Mouse (Mus musculus): Measurements from ENCODE around the gene Med12l. TPM values are rescaled to one million over a fixed set of nuclear protein-coding genes. Genes with fewer than 3 reads are reported as not detected.

The Med12l gene
- total and polyA plus RNA-seq, 3 experiments: 0.93 to 2.0 (median 1.5) TPM

DNA sequence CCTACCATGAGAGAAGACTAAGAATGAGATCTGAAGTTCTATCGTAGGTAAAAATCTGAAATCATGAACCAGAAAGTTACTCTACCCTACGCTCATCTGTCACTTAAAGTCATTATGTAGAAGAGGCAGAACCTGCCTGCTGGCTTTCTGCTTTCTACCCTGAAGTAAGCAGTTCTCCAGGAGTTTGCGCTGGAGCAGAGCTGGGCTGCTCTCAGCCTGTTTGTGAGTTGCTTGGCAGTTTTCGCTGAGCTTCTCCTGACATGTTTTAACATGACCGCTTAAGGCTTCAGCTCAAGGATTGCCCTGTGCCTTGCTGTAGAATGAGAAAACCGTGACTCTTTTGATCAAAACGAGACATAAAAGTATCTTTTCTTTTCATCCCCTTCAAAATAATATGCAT, 188.5 kb downstream of the Med12l start:
- TF ChIP-seq BHLHE40 (IDR thresholded peaks at IDR 0.05; ENCODE audit: low read depth, low read length): no peak
- TF ChIP-seq POLR2A (IDR thresholded peaks at IDR 0.05; ENCODE audit: low read depth, low read length): no peak
- no peak for TF ChIP-seq GABPA (IDR thresholded peaks at IDR 0.05; ENCODE audit: insufficient replicate concordance, low read depth, low read length)
- no peak for TF ChIP-seq MYC (IDR thresholded peaks at IDR 0.05; ENCODE audit: low read depth, low read length)
- TF ChIP-seq RAD21 (IDR thresholded peaks at IDR 0.05; ENCODE audit: low read depth, low read length): no peak
- no peak for TF ChIP-seq MAFK (IDR thresholded peaks at IDR 0.05; ENCODE audit: insufficient replicate concordance, low read length)
- no peak for TF ChIP-seq JUND (conservative IDR thresholded peaks at IDR 0.05; ENCODE audit: low read depth, low read length)
- TF ChIP-seq E2F4 (IDR thresholded peaks at IDR 0.05; ENCODE audit: insufficient replicate concordance, low read depth, low read length): no peak
- no peak for TF ChIP-seq PAX5 (IDR thresholded peaks at IDR 0.05; ENCODE audit: low read length)
- no peak for TF ChIP-seq UBTF (IDR thresholded peaks at IDR 0.05; ENCODE audit: low read depth, low read length)
- TF ChIP-seq NRF1 (IDR thresholded peaks at IDR 0.05; ENCODE audit: low read depth, low read length): no peak
- no peak for TF ChIP-seq ZKSCAN1 (IDR thresholded peaks at IDR 0.05; ENCODE audit: borderline replicate concordance, low read depth, low read length)
- TF ChIP-seq IRF4 (IDR thresholded peaks at IDR 0.05; ENCODE audit: low read depth, low read length): no peak
- H3K79me2 ChIP-seq (replicated peaks; ENCODE audit: control insufficient read depth, extremely low read depth, insufficient read depth, poor library complexity, severe bottlenecking): no peaks in the 10 kb centered on the region
- no peak overlapping the region for H3K4me3 ChIP-seq (replicated peaks in 1 of 3; ENCODE audit: low read depth in 2 of 3, low read length in 2 of 3, poor library complexity in 1 of 3)
- no peak overlapping the region for H3K4me2 ChIP-seq (ENCODE audit: insufficient read depth, low read depth, poor library complexity, severe bottlenecking)
- no peaks in the 10 kb centered on the region for H3K27me3 ChIP-seq (replicated peaks)
- in situ Hi-C loops (cut with MboI; ENCODE audit: low pct_ligation_motif_present, low pct_unique_long_range_greater_than_20kb, low sequenced_read_pairs) (no loop called here), dilution Hi-C loops (cut with MboI; ENCODE audit: extremely low pct_ligation_motif_present, extremely low pct_unique_long_range_greater_than_20kb, low sequenced_read_pairs) (no loop called here)
- no peaks in the 10 kb centered on the region for H3K36me3 ChIP-seq (replicated peaks in 1 of 2; ENCODE audit: control insufficient read depth in 1 of 2, insufficient read depth in 1 of 2, low read length in 1 of 2)
- DNase-seq (ENCODE audit: extremely low read depth): no peak
- no peaks in the 10 kb centered on the region for H3K9me3 ChIP-seq (replicated peaks; ENCODE audit: low read length)
- H3K9ac ChIP-seq (ENCODE audit: insufficient read depth, low read depth): no peak overlapping the region
- H3K27ac ChIP-seq (ENCODE audit: insufficient read depth, low read depth): no peak overlapping the region
- no peaks in the 10 kb centered on the region for H3K4me1 ChIP-seq (ENCODE audit: control insufficient read depth in 1 of 2, insufficient read depth in 2 of 2)

DNA sequence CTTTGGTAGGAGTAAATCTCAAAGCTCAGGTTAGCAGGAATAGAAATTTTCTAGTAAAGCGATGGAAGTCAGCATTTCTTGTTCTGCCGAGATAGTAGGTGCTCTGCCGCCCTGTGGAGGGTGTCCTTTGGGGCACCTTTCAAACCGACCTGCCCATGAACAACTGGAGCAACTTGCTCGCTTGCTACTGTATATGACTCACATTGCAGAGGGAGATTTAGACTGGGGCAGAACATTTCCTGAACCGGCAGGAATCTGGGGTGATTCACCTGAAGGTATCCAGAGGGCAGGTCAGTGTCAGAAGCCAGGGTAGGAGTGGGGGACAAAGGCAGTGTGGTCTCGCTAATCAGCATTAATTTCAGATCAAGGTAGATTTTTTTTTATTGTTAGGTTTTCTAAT, 189.3 kb downstream of the Med12l start, which contains the start of gene Gpr87:
Gene Gpr87 (minus strand): TSS at position 167 of the 400 bp plus-strand sequence.
- Histone ChIP-seq H3K4me2 (ENCODE audit: insufficient read depth, low read depth, poor library complexity, severe bottlenecking) (no peak within 1 kb of the TSS), H3K9ac (ENCODE audit: insufficient read depth, low read depth) (no peak within 1 kb of the TSS), H3K27me3 (replicated peaks) (no peaks in the 10 kb centered on the region), H3K4me1 (ENCODE audit: control insufficient read depth in 1 of 2, insufficient read depth in 2 of 2) (no peaks in the 10 kb centered on the region), H3K9me3 (replicated peaks; ENCODE audit: low read length) (no peaks in the 10 kb centered on the region), H3K79me2 (replicated peaks; ENCODE audit: control insufficient read depth, extremely low read depth, insufficient read depth, poor library complexity, severe bottlenecking) (no peaks in the 10 kb centered on the region), H3K36me3 (replicated peaks in 1 of 2; ENCODE audit: control insufficient read depth in 1 of 2, insufficient read depth in 1 of 2, low read length in 1 of 2) (no peaks in the 10 kb centered on the region), H3K4me3 (replicated peaks in 1 of 3; ENCODE audit: low read depth in 2 of 3, low read length in 2 of 3, poor library complexity in 1 of 3) (no peak within 1 kb of the TSS), H3K27ac (ENCODE audit: insufficient read depth, low read depth) (no peak within 1 kb of the TSS)
- in situ Hi-C loops (cut with MboI; ENCODE audit: low pct_ligation_motif_present, low pct_unique_long_range_greater_than_20kb, low sequenced_read_pairs): no loop called here
- dilution Hi-C loops (cut with MboI; ENCODE audit: extremely low pct_ligation_motif_present, extremely low pct_unique_long_range_greater_than_20kb, low sequenced_read_pairs): no loop called here
- TF ChIP-seq MYC (IDR thresholded peaks at IDR 0.05; ENCODE audit: low read depth, low read length): no peak
- TF ChIP-seq SMC3 (IDR thresholded peaks at IDR 0.05; ENCODE audit: low read depth, low read length): no peak
- no peak for TF ChIP-seq ELF1 (IDR thresholded peaks at IDR 0.05; ENCODE audit: low read depth, low read length)
- no peak for TF ChIP-seq CTCF (conservative IDR thresholded peaks at IDR 0.05 in 1 of 2, IDR thresholded peaks at IDR 0.05 in 1 of 2; ENCODE audit: low read depth in 2 of 2, low read length in 2 of 2)
- no peak for TF ChIP-seq GABPA (IDR thresholded peaks at IDR 0.05; ENCODE audit: insufficient replicate concordance, low read depth, low read length)
- TF ChIP-seq JUN (IDR thresholded peaks at IDR 0.05; ENCODE audit: insufficient read depth, low read depth, low read length): no peak
- TF ChIP-seq HCFC1 (IDR thresholded peaks at IDR 0.05; ENCODE audit: low read depth, low read length): no peak
- no peak for TF ChIP-seq ETS1 (conservative IDR thresholded peaks at IDR 0.05; ENCODE audit: low read depth, low read length)
- no peak for TF ChIP-seq RCOR1 (conservative IDR thresholded peaks at IDR 0.05; ENCODE audit: low read depth, low read length)
- no peak for TF ChIP-seq UBTF (IDR thresholded peaks at IDR 0.05; ENCODE audit: low read depth, low read length)
- no peak for TF ChIP-seq TBP (conservative IDR thresholded peaks at IDR 0.05; ENCODE audit: low read depth, low read length)
- DNase-seq (ENCODE audit: extremely low read depth): no peak
